Mouse (Mus musculus): ENCODE data around the gene Phb.
A peak's percentile ranks its signal among the peaks of the same experiment; 100 is the strongest.

DNA sequence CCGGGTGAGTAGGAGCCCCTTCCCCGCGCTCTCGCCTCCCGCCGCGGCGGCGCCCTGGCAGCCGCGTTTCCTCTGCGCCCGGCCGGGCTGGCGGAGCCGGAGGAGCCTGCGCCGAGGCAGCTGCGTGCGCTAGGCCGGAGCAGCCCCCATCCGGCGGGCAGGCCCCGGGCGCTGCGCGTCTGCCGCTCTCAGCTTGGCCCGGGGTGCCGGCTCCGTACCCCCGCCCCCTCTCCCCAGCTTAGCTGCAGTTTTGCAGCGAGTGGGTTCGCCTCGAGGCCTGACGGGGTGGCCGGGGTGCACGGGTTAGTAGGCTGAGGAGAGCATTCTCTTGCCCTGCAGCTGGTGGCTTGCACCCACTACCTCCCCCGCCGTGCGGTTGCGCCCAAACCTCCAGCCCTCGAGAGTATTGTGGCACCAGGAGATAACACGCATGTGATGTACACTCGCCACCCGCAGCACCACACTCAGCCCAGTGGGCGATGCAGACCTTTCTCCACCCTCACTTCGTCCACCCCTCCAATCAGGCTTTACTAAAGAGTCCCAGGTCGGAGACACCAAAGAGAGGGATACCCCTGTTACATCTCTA is 46.6 kb downstream of the Phb start:
- TF ChIP-seq CTCF (IDR thresholded peaks at IDR 0.05; ENCODE audit: low read depth) (0 out of 2 replicates have a peak, but pooled peaks have one; percentile 23), EP300 (IDR thresholded peaks at IDR 0.05; ENCODE audit: low read depth) (no peak)
